Mouse (Mus musculus) neural tube, embryonic 10.5 days (tissue): ENCODE measurements around the gene Zfp346.
"Not testable (repeated sequence)": the region's sequence is repeated elsewhere in the genome, so short reads cannot be mapped to it uniquely, and the experiment has no call there.

ENCODE experiments used
- DNase-seq: peaks from one replicate; pipeline ENCODE4 v3.0.0-alpha.2; 2017; ENCODE audit warnings: low spot score; ENCODE audit errors: extremely low spot score

Gene Zfp346

GRCm38 (mm10) chr13:55105045-55105952 lies at the start of gene Zfp346:
TSS of gene Zfp346 (plus strand) at chr13:55105311.
- DNase-seq = peak; percentile 96

DNA sequence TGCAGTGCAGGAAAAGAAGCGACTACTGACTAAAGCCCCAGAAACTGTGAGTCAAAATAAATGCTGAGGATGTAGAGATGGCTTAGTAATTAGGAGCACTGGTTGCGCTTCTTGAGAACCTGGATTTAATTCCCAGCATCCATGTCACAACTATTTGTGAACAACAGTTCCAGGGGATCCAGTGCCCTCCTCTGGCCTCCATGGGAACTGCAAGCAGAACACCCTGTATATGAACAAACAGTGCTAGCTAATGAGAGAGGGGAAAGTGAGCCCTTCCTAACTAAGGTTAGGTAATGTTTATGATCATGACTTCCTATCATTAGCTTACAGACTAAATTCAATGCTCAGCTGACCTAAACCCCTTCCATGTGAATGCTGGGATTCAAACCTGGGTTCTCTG lies 47.1 kb upstream of the Zfp346 start:
- no peak for DNase-seq

DNA sequence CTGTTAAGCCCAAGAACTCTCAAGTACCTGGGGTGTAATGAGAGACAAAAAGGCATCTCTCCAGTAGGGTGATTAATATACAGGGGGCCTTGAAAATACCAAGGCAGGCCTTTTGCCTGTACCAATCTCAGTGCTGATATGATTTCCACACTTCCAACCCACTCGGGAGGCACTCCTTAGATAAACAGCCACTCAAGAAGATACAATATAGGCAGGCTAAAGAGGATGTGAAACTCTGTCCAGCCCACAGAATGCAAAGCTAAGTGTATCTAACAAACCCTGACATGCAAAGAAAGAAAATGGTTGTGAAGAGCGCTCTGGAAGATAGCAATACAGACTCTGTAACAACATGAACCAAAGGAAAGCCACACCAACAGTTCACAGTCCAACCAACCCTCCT lies 41.8 kb upstream of the Zfp346 start:
- no peak for DNase-seq

GRCm38 (mm10) chr13:55069719-55070118 lies 35.4 kb upstream of the Zfp346 start:
- no peak for DNase-seq

DNA sequence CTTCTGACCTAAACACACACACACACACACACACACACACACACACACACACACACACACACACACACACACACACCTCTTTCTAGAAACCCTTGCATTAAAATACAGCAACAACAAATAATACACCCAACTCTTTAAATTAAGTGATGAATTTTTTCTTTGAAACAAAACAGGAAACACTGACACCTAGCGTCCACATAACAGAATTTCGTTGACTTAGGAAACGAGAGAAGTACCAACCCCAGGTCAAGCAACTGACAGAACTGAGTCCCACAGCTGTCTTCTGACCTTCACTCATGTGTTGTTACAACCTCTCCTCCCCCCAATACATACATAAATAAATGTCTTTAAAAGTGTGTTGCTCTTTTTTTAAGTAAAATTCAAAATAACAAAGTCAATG lies 33.8 kb upstream of the Zfp346 start:
- DNase-seq = no peak

- DNase-seq = peak; percentile 17
Measured at GRCm38 (mm10) chr13:55075597-55075996, 29.5 kb upstream of the Zfp346 start.

- no peak for DNase-seq
Measured at GRCm38 (mm10) chr13:55092588-55092987, 12.5 kb upstream of the Zfp346 start.

- not testable (repeated sequence) for DNase-seq
Measured at GRCm38 (mm10) chr13:55097841-55098240, 7.3 kb upstream of the Zfp346 start.

- no peak for DNase-seq
Measured at GRCm38 (mm10) chr13:55099066-55099725, 5.9 kb upstream of the Zfp346 start.

- DNase-seq = peak; percentile 90
Measured at GRCm38 (mm10) chr13:55099726-55100478, 5.2 kb upstream of the Zfp346 start, which contains the start of gene Uimc1. TSS of gene Uimc1 (minus strand) at chr13:55100300.

- DNase-seq = no peak
Measured at GRCm38 (mm10) chr13:55101627-55102026, 3.5 kb upstream of the Zfp346 start.

GRCm38 (mm10) chr13:55102366-55102765 lies 2.7 kb upstream of the Zfp346 start:
- DNase-seq = no peak

GRCm38 (mm10) chr13:55103351-55103750 lies 1.8 kb upstream of the Zfp346 start:
- DNase-seq = no peak

DNA sequence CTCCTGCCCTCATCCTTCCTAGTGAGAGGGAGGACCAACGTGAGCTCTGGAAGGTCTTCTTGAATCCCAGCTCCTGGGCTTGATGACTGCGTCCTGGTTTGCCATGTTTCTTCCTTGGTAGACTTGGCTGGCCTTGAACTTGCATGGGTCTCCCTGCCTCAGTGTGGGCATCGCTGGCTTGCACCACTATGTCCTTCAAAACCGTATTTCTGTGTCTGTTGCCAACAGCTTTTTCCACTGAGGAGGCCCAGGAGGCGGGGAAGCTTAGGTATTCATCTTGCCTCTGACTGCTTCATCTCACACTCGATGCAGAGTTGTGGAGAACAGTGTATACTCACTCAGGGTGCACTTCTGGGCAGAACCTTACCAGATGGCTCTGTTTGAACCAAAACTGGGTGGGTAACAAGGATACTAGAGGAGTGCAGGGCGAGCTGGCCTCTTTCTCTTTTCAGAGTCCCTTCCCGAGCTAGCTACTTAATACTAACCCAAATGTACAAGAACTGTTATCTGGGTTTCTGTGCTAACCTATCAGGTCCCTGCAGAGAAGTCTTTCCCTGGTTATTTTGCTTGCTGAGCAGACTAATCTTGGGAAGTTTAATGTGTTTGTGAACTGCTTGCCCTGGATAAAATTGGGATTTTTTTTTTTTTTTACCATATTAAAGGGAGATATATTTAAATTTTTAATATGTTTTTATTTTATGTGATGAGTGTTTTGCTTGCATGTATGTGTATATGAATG lies 1.0 kb downstream of the Zfp346 start:
- DNase-seq = peak; percentile 31

GRCm38 (mm10) chr13:55107116-55107515 lies 2.0 kb downstream of the Zfp346 start:
- DNase-seq = no peak

DNA sequence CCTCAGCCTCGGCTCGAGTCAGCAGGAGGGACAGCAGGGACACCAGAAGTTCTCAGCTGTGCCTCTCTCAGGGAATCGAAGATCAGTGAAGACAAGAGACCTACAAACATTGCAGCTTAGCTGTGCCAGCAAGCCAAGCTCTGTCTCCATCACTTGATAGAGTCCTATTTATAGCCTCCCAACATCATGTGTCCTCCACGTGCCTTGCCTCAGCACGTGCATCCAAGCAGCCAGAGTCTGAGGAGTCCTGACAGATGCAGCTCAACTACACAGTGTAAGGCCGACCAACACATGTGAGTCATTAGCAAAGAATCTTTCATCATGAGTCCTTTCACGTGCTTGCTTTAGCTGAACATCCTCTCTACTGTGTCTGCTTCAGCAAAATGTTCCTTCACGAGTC lies 2.6 kb downstream of the Zfp346 start:
- no peak for DNase-seq

DNA sequence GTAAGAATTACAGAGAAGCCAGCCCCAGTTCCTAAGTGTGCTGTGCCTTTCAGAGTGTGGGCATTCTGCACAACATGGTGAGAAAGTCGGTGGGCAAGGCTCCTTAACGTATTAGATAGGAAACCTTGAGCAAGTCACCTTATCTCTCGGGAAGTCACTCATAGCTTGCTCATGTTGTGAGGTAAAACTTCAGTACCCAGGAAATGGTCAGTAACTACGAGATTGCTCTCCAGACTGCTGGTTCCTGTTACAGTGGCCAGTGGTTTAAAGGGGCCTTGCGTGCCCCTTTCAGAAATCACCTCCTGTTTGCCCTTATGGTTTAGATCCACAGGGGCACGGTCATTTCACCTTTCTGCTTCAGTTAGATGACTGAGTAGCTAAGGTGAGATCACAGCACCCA lies 9.3 kb downstream of the Zfp346 start:
- DNase-seq = no peak

DNA sequence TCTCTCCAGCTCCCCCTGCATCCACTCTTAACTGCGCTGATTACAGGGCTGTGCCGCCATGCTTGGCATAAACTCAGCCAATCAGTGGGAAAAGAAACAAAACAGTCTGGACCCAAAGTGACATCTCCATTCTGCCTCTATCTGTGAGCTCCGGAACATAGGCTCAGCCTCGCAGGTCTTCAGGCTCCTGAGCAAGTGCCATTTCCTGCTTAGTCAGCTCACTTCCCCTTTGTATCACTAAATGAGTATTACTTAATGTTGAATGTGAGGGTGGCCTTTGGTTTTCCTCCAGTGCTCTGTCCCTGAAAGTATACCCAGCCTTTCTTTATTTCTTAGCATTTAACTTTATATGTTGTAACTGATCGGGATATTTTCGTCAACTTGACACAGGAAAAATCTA lies 19.8 kb downstream of the Zfp346 start:
- no peak for DNase-seq

DNA sequence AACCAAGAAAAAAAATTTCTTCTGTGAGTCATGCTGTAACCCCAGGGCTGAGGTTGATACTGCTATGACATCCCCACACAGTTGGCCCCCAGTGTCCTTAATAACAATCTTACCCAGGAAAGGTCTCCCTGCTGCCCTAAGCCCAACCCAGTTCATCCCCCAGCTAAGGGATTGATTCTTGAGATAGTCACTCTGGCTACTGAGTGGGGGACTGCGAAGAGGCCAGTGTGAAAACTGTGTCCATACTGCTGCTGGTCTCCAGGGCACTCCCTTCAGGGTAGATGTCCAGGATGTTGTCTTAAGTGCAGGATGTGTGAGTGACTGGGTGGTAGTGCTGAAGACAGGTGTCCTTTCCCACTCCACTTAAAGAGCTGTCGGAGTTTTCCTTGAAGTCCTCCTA lies 28.3 kb downstream of the Zfp346 start, which contains the start of gene Gm17617:
TSS of gene Gm17617 (minus strand) at position 101 of the 400 bp plus-strand sequence.
- DNase-seq = no peak

DNA sequence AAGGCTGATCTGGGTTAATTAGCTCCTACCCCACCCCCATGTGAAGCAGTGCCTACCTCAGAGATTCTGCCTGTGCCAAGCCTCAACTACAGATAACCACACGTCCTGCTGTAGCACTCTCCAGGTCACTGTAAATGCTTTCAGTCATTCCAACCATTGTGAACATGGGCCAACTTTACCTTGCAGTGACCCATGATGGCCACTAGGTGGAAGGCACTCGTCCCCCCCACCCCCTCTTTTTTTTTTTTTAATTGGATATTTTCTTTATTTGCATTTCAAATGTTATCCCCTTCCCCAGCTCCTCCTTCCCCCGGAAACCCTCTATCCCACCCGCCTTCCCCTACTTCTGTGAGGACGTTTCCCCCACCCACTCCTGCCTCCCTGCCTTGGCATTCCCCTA lies 30.3 kb downstream of the Zfp346 start:
- peak; percentile 18 for DNase-seq

DNA sequence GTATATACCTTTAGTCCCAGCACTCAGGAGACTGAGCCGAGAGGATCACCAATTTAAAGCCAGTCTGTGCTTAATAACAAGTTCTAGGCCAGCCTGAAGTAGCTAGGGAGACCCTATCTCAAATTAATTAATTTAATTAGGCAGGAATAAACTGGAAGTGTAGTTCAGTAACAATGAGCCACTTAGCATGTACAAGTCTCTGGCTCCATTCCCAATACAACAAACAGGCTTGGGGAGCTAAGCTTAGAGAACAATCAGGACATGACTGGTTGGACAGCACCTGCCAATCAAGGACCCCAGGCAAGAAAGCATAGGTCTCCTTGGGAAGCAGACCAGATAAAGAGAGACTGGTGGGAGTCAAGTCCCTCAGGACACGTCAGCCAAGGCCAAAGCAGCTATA lies 35.2 kb downstream of the Zfp346 start:
- DNase-seq = no peak
